27 mouse cellular contexts compared by ENCODE assay signal in genomic region chr2:172217886-172218285, GRCm38 (mm10). TPM values are rescaled to one million over a fixed set of nuclear protein-coding genes. Genes with fewer than 3 reads are reported as not detected.
"Had no signal": no experiment of that assay in that cellular context is flagged by ENCODE, and none has a peak within 500 bp of the region (broad histone marks: within the 10 kb centered on the region; RNA-seq: fewer than 3 reads in every experiment).

No protein-coding gene starts in this region.

- ATAC-seq: liver, postnatal 0 days; lung, postnatal 0 days; midbrain, embryonic 16.5 days had no signal

- H3K4me2 ChIP-seq: lung, embryonic 15.5 days; midbrain, embryonic 12.5 days; neural tube, embryonic 13.5 days; neural tube, embryonic 15.5 days had no signal

- DNase-seq: liver, postnatal 0 days; lung, adult 2 months; lung, postnatal 4 days; midbrain, embryonic 14.5 days; retina, postnatal 1 day; right cerebral cortex, adult 18-20 months; right cerebral cortex, postnatal 25 days; right cerebral cortex, postnatal 4 days; spleen, adult 18-20 months; thymus, adult 18-20 months; thymus, postnatal 14 days; thymus, postnatal 36 days had no signal

- H3K4me1 ChIP-seq: lung, embryonic 15.5 days had no signal

- H3K9me3 ChIP-seq: lung, embryonic 15.5 days; midbrain, embryonic 10.5 days; midbrain, embryonic 12.5 days; neural tube, embryonic 13.5 days; neural tube, embryonic 15.5 days had no signal

- H3K36me3 ChIP-seq: lung, embryonic 15.5 days; midbrain, embryonic 10.5 days; midbrain, embryonic 12.5 days; neural tube, embryonic 13.5 days; neural tube, embryonic 15.5 days had no signal

- H3K27ac ChIP-seq: lung, embryonic 15.5 days; midbrain, embryonic 10.5 days; midbrain, embryonic 12.5 days; neural tube, embryonic 13.5 days; neural tube, embryonic 15.5 days had no signal

- H3K4me3 ChIP-seq: lung, embryonic 15.5 days; midbrain, embryonic 10.5 days; midbrain, embryonic 12.5 days; myocyte; neural tube, embryonic 13.5 days; neural tube, embryonic 15.5 days had no signal

- H3K9ac ChIP-seq: liver, postnatal 0 days; lung, embryonic 15.5 days; midbrain, embryonic 12.5 days; neural tube, embryonic 13.5 days; neural tube, embryonic 15.5 days had no signal

RNA-seq across cellular contexts. Expression of gene Mc3r, which starts 30.4 kb away (rescaled TPM):
- total RNA-seq: megakaryocyte, adult 5-6 weeks; megakaryocyte-erythroid progenitor cell, adult 5-6 weeks had no signal
- polyA plus RNA-seq: liver, postnatal 0 days; lung, adult 2 months; lung, embryonic 15.5 days; lung, postnatal 0 days; midbrain, embryonic 10.5 days; midbrain, embryonic 12.5 days; myocyte; neural tube, embryonic 11.5 days; small intestine, adult 2 months; stomach, embryonic 14.5 days; stomach, embryonic 16.5 days; thymus, postnatal 0 days had no signal
